Comparison of ENCODE assay signal across 11 mouse cellular contexts in genomic region chr7:101130646-101131045, GRCm38 (mm10).
DNase-seq lines count a peak whose midpoint lies in the region.
"Had no signal": no experiment of that assay in that cellular context is flagged by ENCODE, and none has a peak within 500 bp of the region (broad histone marks: within the 10 kb centered on the region; RNA-seq: fewer than 3 reads in every experiment).

No protein-coding gene starts in this region.

- DNase-seq in kidney, adult 18-20 months: peak; percentile 23
- peak; percentile 55 for DNase-seq in kidney, adult 9 months
- DNase-seq in kidney, postnatal 10 days: peak; percentile 24
- DNase-seq in kidney, postnatal 4 days: peak; percentile 17 to 49
- DNase-seq in spleen, postnatal 10 days (ENCODE audit: low spot score in 2 of 2): no peak
- DNase-seq in thymus, postnatal 4 days: no peak
- no peak for DNase-seq in spleen, adult 12 weeks (ENCODE audit: low spot score)
- DNase-seq: cerebellum, adult 11-12 months; cerebellum, adult 9-10 months; cerebellum, postnatal 36 days; gastrocnemius, postnatal 14 days had no signal

Comparison
In these comparisons a context has a peak if more than half of its experiments do, and no peak if none do; other contexts are left out.
1. DNase-seq: peak in kidney, adult 18-20 months (single experiment), kidney, adult 9 months (single experiment), kidney, postnatal 10 days (single experiment) and kidney, postnatal 4 days (2 of 2); none in spleen, postnatal 10 days (0 of 2), thymus, postnatal 4 days (single experiment) and spleen, adult 12 weeks (single experiment).